Mouse (Mus musculus) fibroblast of lung, adult 2 months (primary cell): ENCODE results near the gene Calm1.

Source experiments
- DNase-seq: peaks from one replicate; pipeline ENCODE4 v3.0.0-alpha.2; 2011; ENCODE audit warnings: low read depth

The Calm1 gene

GRCm38 (mm10) chr12:100223531-100223930, 24.3 kb downstream of the Calm1 start:
- DNase-seq = no peak

DNA sequence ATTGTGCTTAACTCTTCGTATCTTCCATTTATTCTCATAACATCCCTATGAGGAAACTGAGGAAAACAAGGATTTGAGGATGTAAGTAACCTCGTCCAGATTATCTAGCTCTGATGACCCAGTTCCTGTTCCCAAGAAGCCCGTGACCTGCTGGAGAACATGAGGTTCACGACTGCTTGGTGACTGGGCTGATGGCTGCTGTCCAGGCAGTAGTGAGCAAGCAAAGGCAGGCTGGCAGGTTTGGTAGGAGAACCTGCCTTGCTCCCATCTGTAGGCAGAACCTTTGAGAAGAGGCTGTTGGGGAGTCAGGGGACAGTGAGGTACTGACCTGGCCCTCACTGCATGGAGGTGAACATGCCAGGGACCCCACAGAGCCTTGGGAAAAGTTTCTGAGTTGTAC, 26.0 kb downstream of the Calm1 start:
- no peak for DNase-seq

- no peak for DNase-seq
These were observed 26.8 kb downstream of the Calm1 start for GRCm38 (mm10) chr12:100226073-100226472.

GRCm38 (mm10) chr12:100226621-100227020, 27.4 kb downstream of the Calm1 start:
- no peak for DNase-seq

DNA sequence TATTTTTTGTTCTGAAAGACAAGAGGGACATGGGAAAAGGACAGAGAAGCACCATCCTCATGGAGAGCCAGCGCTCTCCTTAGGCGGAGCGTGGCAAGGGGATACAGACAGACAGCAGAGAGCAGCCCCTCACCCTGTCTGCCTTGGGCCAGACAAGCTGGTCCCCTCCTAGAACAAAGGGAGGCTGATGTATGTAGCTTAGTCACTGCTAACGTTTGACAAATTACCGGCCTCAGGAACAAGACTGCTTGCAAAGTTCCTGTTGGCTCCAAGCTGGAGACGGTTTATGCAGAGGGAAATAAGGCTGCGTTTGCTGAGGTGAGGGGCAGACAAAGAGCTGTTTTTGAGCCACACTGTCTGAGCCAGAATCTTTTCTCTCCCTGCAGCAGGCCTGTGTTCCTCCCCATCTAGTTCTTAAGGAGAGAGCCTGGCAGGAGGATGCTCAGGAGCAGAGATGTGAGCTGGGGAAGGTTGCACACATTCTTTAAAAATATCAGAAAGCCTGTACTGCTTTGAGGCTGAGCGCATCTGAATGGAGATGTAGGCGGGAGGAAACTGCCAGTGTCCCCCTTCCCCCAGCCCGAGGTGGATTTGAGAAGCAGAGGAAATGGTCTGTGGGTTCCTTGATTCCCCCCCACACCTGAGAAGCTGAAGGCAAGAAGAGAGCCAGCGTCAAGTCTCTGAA, 28.9 kb downstream of the Calm1 start:
- no peak for DNase-seq

DNA sequence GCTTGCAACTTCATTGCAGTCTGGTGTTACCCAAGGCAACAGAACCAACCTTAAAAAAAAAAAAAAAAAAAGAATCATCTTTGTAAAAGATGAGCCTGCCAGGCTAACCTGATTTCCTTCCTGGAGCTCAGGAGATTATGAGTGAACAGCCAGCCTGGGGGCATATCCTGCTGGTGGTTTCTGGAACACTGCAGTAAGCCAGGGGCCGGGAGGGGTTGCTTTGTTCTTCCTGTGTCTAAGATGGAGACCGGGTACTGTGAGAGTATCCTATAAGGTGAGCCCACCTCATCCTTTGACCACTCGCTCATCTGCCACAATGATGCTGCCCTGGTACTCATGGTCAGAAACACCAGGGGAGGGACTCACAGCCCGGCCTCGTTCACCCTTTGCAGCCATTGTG, 35.0 kb downstream of the Calm1 start:
- DNase-seq = no peak

- no peak for DNase-seq
These were observed 35.7 kb downstream of the Calm1 start for GRCm38 (mm10) chr12:100234919-100235318.

GRCm38 (mm10) chr12:100235423-100235822, 36.2 kb downstream of the Calm1 start:
- no peak for DNase-seq

- DNase-seq = no peak
These were observed 40.2 kb downstream of the Calm1 start for GRCm38 (mm10) chr12:100239404-100239803.

DNA sequence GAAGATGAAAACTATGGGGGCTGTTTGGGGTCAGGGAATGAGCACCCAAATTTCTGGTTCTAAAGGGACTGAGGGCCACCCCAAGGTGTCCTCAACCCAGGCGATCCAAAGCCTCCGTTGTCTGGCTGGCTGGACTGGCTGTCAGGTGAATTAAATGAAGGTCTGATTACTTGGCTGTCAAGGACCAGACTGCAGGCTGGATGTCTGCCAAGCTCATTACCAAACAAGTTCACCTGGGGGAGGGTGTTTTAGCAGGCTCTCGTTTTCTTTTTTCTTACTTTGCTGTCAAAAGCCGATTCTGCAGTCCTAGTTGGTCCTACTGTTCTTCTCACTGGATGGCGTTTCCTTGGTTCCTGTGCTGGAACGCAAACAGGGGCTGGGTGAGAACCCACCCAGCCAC, 40.6 kb downstream of the Calm1 start:
- no peak for DNase-seq

- peak; percentile 19 for DNase-seq
These were observed 42.9 kb downstream of the Calm1 start for GRCm38 (mm10) chr12:100241911-100242796.

DNA sequence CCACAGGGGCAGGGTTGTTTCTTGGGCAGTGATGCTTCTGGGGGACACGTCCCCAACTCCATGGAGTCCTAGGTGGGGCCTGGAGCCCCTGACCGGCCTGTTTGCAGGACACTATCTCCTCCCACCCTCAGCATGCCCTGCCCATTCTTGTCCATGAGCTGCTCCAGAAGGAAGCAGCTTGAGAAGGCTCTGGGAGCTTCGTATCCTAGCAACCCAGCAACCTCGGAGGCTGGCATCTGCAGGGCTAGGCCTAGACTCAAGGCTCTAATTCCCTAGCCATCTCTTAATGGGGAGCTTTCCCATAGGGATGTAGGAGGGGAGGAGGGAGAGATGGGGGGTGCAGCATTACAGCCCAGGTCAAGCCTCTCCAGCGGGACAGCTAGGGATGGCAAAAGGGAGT, 45.3 kb downstream of the Calm1 start:
- no peak for DNase-seq

DNA sequence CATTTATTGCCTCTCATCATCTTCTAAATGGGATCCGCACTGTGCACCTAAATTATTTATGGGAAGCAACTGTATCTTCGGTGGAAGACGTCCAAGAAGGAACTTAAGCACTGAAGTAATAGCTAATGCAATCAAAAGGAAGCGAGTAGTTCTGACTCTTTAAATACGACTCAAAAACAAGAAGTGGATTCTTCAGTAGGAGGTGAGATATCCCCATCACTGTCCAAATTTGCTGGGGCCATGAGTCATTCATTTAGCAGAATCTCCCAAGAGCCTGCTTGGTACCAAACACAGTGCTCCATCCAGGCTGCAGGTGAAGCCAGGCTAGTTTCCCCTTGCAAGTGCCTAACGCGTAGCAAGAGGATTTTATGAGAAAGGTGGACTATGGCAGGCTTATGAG, 49.9 kb downstream of the Calm1 start:
- DNase-seq = no peak

DNA sequence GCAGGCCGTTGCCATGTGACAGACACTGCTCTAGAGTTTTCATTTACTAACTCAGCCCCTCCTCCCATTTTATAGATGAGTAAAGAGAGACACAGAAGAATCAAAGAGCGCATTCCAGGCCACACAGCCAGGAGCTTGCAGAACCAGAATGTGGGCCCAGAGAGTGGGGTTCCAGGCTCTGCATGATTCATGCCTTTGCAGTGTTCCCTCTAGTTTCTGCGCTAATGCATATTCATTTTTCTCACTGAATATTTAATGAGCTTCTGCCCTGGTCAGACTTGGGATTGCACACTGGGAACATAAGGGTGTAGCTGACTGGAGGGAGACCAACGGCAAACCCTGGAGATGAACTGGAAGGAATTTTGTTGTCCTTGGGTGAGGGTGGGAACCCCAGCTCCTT, 55.2 kb downstream of the Calm1 start:
- DNase-seq = no peak

GRCm38 (mm10) chr12:100255441-100255949, 56.3 kb downstream of the Calm1 start:
- DNase-seq = no peak

DNA sequence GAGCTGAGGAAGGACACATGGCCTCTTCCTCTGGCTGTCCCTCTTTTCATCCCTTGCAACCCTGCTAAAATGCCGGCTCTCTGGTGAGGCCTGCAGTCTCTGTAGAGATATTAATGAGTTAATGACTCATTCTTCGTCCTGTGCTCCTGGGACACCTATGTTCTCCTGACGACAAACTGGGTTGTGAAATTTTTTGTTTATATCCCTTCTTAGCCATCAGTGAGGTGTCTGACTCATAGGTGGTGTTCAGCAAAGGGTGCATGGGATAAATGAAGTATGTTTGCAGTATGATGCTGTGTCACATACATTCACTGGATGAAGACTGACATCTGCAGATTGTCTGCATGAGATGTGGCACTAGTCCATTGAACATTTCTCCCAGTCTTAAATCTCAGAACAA, 58.5 kb downstream of the Calm1 start:
- no peak for DNase-seq
